8 mouse cellular contexts compared by ENCODE assay signal in the genomic region with DNA sequence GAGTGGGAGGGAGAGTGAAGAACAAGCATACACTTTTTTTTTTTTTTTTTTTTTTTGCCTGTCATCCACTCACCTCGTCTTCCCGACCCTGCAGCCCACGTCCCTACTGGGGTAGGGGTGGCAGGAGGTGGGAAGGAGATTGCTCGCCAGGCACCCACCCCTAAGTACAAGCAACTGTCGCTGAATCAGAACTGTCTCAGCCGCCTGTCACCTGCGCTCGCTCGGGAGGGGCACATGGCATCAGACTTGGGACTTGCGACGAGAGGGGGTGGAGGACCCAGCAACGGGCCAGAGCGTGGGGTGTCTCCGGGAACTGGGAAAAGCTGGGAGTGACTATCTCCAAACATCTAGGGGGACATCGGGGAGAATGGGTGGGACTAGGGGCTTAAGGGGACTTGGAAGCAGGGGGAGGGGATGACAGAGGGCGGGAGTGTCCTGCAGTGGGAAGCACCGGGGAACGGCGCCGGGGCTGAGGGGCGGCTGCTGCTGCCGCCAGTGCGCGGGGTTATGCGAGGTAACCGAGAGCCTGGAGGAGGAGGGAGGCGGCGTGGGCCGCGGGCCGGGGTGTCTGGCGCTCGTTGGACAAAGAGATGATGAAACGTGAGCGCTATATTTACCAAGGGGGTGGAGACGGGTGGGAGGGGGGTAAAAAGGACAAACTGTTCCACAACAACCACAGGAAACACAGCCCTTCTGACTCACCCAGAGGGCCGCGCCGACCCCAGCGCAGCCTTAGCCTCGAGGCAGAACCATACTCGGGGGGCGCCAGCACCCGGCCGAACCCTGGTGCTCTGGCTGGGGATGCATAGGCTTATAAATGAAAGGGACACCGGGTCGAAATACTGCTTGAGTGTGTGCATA. TPM values are rescaled to one million over a fixed set of nuclear protein-coding genes. Genes with fewer than 3 reads are reported as not detected.
DNase-seq lines count a peak whose midpoint lies in the region; ATAC-seq lines count a peak whose summit lies in the region.

No protein-coding gene starts in this region.

- H3K4me2 ChIP-seq in intestine, embryonic 15.5 days (replicated peaks) = peak overlapping the region; percentile 86

- no peak overlapping the region for H3K27ac ChIP-seq in intestine, embryonic 15.5 days
- peak overlapping the region; percentile 78 for H3K27ac ChIP-seq in midbrain, embryonic 10.5 days (replicated peaks)

- ATAC-seq in intestine, embryonic 15.5 days = peak; percentile 49

- H3K4me1 ChIP-seq in intestine, embryonic 15.5 days (replicated peaks) = peaks cover 25% of the 10 kb centered on the region
- H3K4me1 ChIP-seq in midbrain, embryonic 10.5 days = peaks cover 39% of the 10 kb centered on the region

- H3K36me3 ChIP-seq in intestine, embryonic 15.5 days = no peaks in the 10 kb centered on the region
- no peaks in the 10 kb centered on the region for H3K36me3 ChIP-seq in midbrain, embryonic 10.5 days

- under 1% methylated on average over 47 of the region's 47 CpGs for WGBS in intestine, embryonic 15.5 days
- 1% methylated on average over 47 of the region's 47 CpGs for WGBS in midbrain, embryonic 10.5 days

- intact Hi-C loops in left cerebral cortex, postnatal 4 days (cut with DNase I) = loop anchor here (5.0 kb wide), 3 partner anchors 127 to 217 kb away; no protein-coding TSS in a partner anchor

- peak overlapping the region; percentile 40 for H3K4me3 ChIP-seq in intestine, embryonic 15.5 days (replicated peaks)
- H3K4me3 ChIP-seq in midbrain, embryonic 10.5 days = peak overlapping the region; percentile 57

- no peaks in the 10 kb centered on the region; the same call in 1 of the 2 replicates for H3K27me3 ChIP-seq in intestine, embryonic 15.5 days (replicated peaks)
- H3K27me3 ChIP-seq in midbrain, embryonic 10.5 days (ENCODE audit: low read depth, poor library complexity, severe bottlenecking) = peaks cover 81% of the 10 kb centered on the region

- H3K9ac ChIP-seq in intestine, embryonic 15.5 days = peak overlapping the region; percentile 32

- H3K9me3 ChIP-seq in intestine, embryonic 15.5 days = no peaks in the 10 kb centered on the region
- no peaks in the 10 kb centered on the region for H3K9me3 ChIP-seq in midbrain, embryonic 10.5 days (replicated peaks)

- peak; percentile 82 to 90 for DNase-seq in adrenal gland, adult 18-20 months (ENCODE audit: low spot score in 2 of 2)
- peak; percentile 68 for DNase-seq in embryo, embryonic 11 days
- DNase-seq in gastrocnemius, postnatal 25 days = peak; percentile 98
- DNase-seq in left cerebral cortex, postnatal 4 days = peak; percentile 78
- DNase-seq in midbrain, embryonic 10.5 days (ENCODE audit: low spot score) = peak; percentile 63
- peak; percentile 85 to 87 for DNase-seq in right cerebral cortex, postnatal 36 days (ENCODE audit: low spot score in 2 of 2)
- peak; percentile 85 for DNase-seq in yolk sac, embryonic 10.5 days (ENCODE audit: low spot score)

RNA-seq across cellular contexts. Expression of a gene that starts 6.4 kb away (rescaled TPM):
- 10 to 100 TPM; 63.4 to 82.4 TPM for total RNA-seq in adrenal gland, adult 18-20 months (2021)
- 100 to 1,000 TPM in 1 of 2 experiments, 10 to 100 TPM in 1; 98.1 to 101 TPM for total RNA-seq in gastrocnemius, postnatal 25 days (2021)
- 3.9 and 4.6 TPM in 2 replicates for polyA plus RNA-seq in intestine, embryonic 15.5 days (2015; fragmentation: Nextera tagmentation; extraction: Ambion mirVana)
- total RNA-seq in left cerebral cortex, postnatal 4 days (2021) = 10 to 100 TPM; 44.2 to 46.4 TPM
- 0.87 and 0.91 TPM in 2 replicates for polyA plus RNA-seq in midbrain, embryonic 10.5 days (2016; fragmentation: Nextera tagmentation; extraction: Ambion mirVana)
